Mouse (Mus musculus): ENCODE results near the gene Spock1. TPM values are rescaled to one million over a fixed set of nuclear protein-coding genes. Genes with fewer than 3 reads are reported as not detected.

The Spock1 gene
- polyA plus RNA-seq, 1 experiment from 2014 or later, result 1.2 TPM

DNA sequence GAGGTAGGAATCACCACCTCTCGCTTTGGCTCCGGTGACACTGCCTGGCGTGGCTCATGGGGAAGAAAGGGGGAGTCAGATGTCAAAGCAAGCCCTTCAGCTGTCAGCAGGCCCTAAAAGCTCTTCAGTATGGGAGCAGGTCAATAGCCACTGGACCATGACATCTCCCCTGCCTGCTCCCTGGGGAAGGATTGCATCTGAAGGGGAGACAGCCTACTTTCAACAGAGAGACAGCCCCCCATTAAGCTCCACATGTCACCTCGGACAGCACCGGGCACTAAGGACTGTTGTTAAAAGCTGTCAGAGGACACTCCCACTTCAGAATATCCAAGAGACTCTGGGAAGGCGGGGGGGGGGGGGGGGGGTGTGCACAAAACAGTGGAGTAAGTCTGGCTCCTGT lies 19.1 kb downstream of the Spock1 start:
- 18% methylated on average over 5 of the region's 6 CpGs for WGBS
- no peak overlapping the region for H3K27ac ChIP-seq (replicated peaks; ENCODE audit: low read depth, low read length)
- H3K9me3 ChIP-seq (ENCODE audit: control insufficient read depth, low read length), result no peaks in the 10 kb centered on the region
- H3K9ac ChIP-seq (ENCODE audit: low read length), result no peak overlapping the region
- peaks cover 5% of the 10 kb centered on the region for H3K4me1 ChIP-seq (ENCODE audit: control insufficient read depth, insufficient read depth, low read length)
- no peaks in the 10 kb centered on the region for H3K36me3 ChIP-seq (ENCODE audit: control insufficient read depth, insufficient read depth, low read length)
- no peaks in the 10 kb centered on the region for H3K27me3 ChIP-seq (ENCODE audit: control insufficient read depth, insufficient read depth, low read length)
- no peak overlapping the region for H3K4me2 ChIP-seq (ENCODE audit: low read depth, severe bottlenecking)
- DNase-seq (ENCODE audit: low spot score) (no peak), ATAC-seq (ENCODE audit: insufficient number of reproducible peaks, low FRiP score, low TSS enrichment, low read depth) (no peak)
- no peak overlapping the region for H3K4me3 ChIP-seq (ENCODE audit: low read depth, low read length)

DNA sequence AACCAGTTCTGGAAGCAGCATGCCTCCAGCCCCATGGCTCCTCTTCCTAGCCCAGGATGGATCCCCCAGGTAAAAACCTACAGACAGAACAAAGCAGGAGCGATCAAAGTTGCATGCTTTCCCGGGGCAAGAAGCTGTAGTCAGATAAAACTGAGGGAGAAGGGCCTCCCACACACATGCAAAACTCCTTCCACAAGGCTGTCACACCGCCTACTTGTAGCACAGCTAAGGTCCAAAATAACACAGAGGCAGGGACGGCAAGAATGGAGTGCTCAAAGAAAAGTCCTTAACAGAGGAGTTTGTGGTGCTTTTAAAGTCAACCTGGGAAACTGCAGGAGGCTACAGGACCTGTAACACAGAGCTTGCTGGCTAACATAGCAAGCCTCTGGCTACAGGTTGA lies 28.3 kb downstream of the Spock1 start:
- no peaks in the 10 kb centered on the region for H3K36me3 ChIP-seq (ENCODE audit: control insufficient read depth, insufficient read depth, low read length)
- no peak for ATAC-seq (ENCODE audit: insufficient number of reproducible peaks, low FRiP score, low TSS enrichment, low read depth)

DNA sequence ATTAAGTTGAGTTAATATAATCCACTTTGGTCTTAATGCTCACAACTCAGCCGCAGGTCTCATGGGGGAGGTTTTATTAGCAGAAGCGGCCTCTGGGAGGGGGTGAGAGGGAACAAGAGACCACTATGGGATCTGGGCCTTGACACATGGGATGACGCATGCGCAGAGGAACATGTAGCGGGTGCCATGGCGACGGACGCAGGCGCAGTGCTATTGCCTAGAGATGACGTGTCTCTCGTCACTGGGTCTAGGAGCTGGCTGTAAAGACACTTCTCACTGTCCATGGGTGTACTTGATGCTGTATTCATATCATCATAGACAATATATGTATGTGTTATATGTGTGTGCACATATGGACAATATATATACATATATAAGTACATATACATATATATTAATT lies 29.3 kb downstream of the Spock1 start:
- Histone ChIP-seq H3K27me3 (ENCODE audit: control insufficient read depth, insufficient read depth, low read length) (no peaks in the 10 kb centered on the region), H3K9ac (ENCODE audit: low read length) (no peak overlapping the region), H3K27ac (replicated peaks; ENCODE audit: low read depth, low read length) (no peak overlapping the region), H3K4me3 (ENCODE audit: low read depth, low read length) (no peak overlapping the region), H3K4me1 (ENCODE audit: control insufficient read depth, insufficient read depth, low read length) (no peaks in the 10 kb centered on the region), H3K4me2 (ENCODE audit: low read depth, severe bottlenecking) (no peak overlapping the region), H3K36me3 (ENCODE audit: control insufficient read depth, insufficient read depth, low read length) (no peaks in the 10 kb centered on the region), H3K9me3 (ENCODE audit: control insufficient read depth, low read length) (no peaks in the 10 kb centered on the region)
- ATAC-seq (ENCODE audit: insufficient number of reproducible peaks, low FRiP score, low TSS enrichment, low read depth), result no peak
- no peak for DNase-seq (ENCODE audit: low spot score)
- 90% methylated on average over 11 of the region's 11 CpGs for WGBS

More for the DNA sequence above, 28.3 kb downstream of the Spock1 start:
- Histone ChIP-seq H3K9ac (ENCODE audit: low read length) (no peak overlapping the region), H3K4me1 (ENCODE audit: control insufficient read depth, insufficient read depth, low read length) (no peaks in the 10 kb centered on the region), H3K4me2 (ENCODE audit: low read depth, severe bottlenecking) (no peak overlapping the region), H3K4me3 (ENCODE audit: low read depth, low read length) (no peak overlapping the region), H3K9me3 (ENCODE audit: control insufficient read depth, low read length) (no peaks in the 10 kb centered on the region), H3K27me3 (ENCODE audit: control insufficient read depth, insufficient read depth, low read length) (no peaks in the 10 kb centered on the region), H3K27ac (replicated peaks; ENCODE audit: low read depth, low read length) (no peak overlapping the region)
- no peak for DNase-seq (ENCODE audit: low spot score)
- WGBS, result 53% methylated on average over 4 of the region's 4 CpGs

DNA sequence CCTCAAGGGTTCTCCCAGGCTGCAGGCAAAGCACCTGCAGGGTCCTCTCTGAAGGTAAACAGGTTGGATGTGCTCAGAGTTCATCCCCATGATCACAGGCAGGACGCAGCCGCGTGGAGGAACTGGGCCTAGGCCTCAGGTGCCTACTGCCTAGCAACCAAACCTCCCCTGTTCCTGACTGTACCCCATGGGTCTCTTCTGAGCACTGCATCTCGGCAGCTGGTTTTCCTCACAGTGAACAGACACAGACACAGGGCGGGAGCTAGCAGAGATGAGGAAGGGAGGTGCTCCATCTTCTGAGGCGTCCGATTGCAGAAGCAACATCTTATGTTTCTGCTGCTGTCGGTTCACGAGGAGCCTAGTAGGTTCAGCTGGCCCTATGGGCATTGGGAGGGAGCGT lies 30.4 kb downstream of the Spock1 start:
- WGBS, result 68% methylated on average over 10 of the region's 10 CpGs
- H3K9me3 ChIP-seq (ENCODE audit: control insufficient read depth, low read length), result no peaks in the 10 kb centered on the region
- H3K27me3 ChIP-seq (ENCODE audit: control insufficient read depth, insufficient read depth, low read length), result no peaks in the 10 kb centered on the region
- no peaks in the 10 kb centered on the region for H3K36me3 ChIP-seq (ENCODE audit: control insufficient read depth, insufficient read depth, low read length)
- H3K9ac ChIP-seq (ENCODE audit: low read length), result no peak overlapping the region
- no peak overlapping the region for H3K4me2 ChIP-seq (ENCODE audit: low read depth, severe bottlenecking)
- no peak overlapping the region for H3K4me3 ChIP-seq (ENCODE audit: low read depth, low read length)
- no peak for ATAC-seq (ENCODE audit: insufficient number of reproducible peaks, low FRiP score, low TSS enrichment, low read depth)
- H3K4me1 ChIP-seq (ENCODE audit: control insufficient read depth, insufficient read depth, low read length), result no peaks in the 10 kb centered on the region
- DNase-seq (ENCODE audit: low spot score), result no peak
- no peak overlapping the region for H3K27ac ChIP-seq (replicated peaks; ENCODE audit: low read depth, low read length)

DNA sequence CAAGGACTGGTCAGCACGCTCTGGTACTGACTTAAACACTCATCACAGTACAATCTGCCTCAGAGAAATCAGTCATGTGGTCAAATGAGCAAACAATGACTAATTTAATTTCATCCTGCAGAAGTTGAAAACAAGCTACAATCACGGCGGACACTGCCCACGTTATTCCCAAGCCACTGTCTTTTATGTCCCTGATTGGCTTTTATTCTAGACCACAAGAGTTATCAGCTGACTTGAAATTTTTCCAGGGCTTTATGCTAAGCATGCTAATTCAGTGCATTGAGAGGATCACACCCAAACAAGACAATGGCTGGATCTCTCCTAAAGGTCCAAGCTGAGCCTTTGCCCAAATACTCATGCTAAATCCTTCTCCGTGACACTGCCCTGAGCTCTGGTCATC lies 31.2 kb downstream of the Spock1 start:
- no peak overlapping the region for H3K4me2 ChIP-seq (ENCODE audit: low read depth, severe bottlenecking)
- WGBS, result 90% methylated on average over 5 of the region's 5 CpGs
- ATAC-seq (ENCODE audit: insufficient number of reproducible peaks, low FRiP score, low TSS enrichment, low read depth), result no peak
- H3K9me3 ChIP-seq (ENCODE audit: control insufficient read depth, low read length), result no peaks in the 10 kb centered on the region
- H3K36me3 ChIP-seq (ENCODE audit: control insufficient read depth, insufficient read depth, low read length), result no peaks in the 10 kb centered on the region
- no peak overlapping the region for H3K4me3 ChIP-seq (ENCODE audit: low read depth, low read length)
- H3K27ac ChIP-seq (replicated peaks; ENCODE audit: low read depth, low read length), result no peak overlapping the region
- no peak overlapping the region for H3K9ac ChIP-seq (ENCODE audit: low read length)
- no peak for DNase-seq (ENCODE audit: low spot score)
- H3K4me1 ChIP-seq (ENCODE audit: control insufficient read depth, insufficient read depth, low read length), result no peaks in the 10 kb centered on the region
- no peaks in the 10 kb centered on the region for H3K27me3 ChIP-seq (ENCODE audit: control insufficient read depth, insufficient read depth, low read length)

DNA sequence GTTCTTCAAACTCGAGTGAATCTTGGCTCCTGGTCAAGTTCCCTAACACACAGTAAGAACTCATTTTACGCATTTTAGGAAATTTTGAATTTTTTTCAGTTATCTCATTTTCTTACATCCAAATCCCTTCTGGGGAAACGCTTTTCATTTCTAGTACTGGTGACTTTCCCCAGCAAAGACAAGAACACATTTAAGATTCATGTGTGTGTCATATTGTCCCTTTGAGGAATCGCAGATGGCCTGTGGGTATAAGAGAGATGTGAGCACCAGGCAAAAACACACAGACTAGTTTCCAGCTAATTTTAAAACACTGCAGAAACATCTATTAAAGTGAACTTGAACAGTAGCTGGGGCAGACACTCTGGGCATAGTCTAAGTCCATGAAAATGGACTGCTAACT lies 38.1 kb downstream of the Spock1 start:
- 90% methylated on average over 4 of the region's 4 CpGs for WGBS
- H3K36me3 ChIP-seq (ENCODE audit: control insufficient read depth, insufficient read depth, low read length), result no peaks in the 10 kb centered on the region
- no peaks in the 10 kb centered on the region for H3K27me3 ChIP-seq (ENCODE audit: control insufficient read depth, insufficient read depth, low read length)
- no peak overlapping the region for H3K27ac ChIP-seq (replicated peaks; ENCODE audit: low read depth, low read length)
- DNase-seq (ENCODE audit: low spot score) (no peak), ATAC-seq (ENCODE audit: insufficient number of reproducible peaks, low FRiP score, low TSS enrichment, low read depth) (no peak)
- H3K9ac ChIP-seq (ENCODE audit: low read length), result no peak overlapping the region
- H3K9me3 ChIP-seq (ENCODE audit: control insufficient read depth, low read length), result no peaks in the 10 kb centered on the region
- no peak overlapping the region for H3K4me3 ChIP-seq (ENCODE audit: low read depth, low read length)
- no peak overlapping the region for H3K4me2 ChIP-seq (ENCODE audit: low read depth, severe bottlenecking)
- no peaks in the 10 kb centered on the region for H3K4me1 ChIP-seq (ENCODE audit: control insufficient read depth, insufficient read depth, low read length)

DNA sequence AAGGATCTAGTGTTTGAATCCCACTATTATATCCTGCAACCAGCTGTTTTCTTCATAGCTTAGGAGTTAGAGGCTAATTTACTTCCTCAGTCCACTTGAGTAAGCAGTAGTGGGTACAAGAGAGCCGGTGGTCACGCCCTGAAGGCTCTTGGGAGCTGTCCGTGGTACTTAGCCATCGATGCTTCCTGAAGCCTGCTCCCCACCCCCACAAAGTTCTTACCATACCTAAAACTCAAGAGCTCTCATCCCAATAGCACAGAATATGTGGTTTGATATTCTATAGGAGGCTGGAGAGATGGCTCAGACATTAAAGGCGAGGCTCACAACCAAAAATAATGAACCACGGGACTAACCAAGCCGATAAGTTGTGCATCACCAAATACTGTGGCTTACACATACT lies 40.5 kb downstream of the Spock1 start:
- no peak overlapping the region for H3K9ac ChIP-seq (ENCODE audit: low read length)
- ATAC-seq (ENCODE audit: insufficient number of reproducible peaks, low FRiP score, low TSS enrichment, low read depth) (no peak), DNase-seq (ENCODE audit: low spot score) (peak; percentile 80)
- H3K9me3 ChIP-seq (ENCODE audit: control insufficient read depth, low read length), result no peaks in the 10 kb centered on the region
- no peak overlapping the region for H3K4me3 ChIP-seq (ENCODE audit: low read depth, low read length)
- H3K27ac ChIP-seq (replicated peaks; ENCODE audit: low read depth, low read length), result no peak overlapping the region
- no peaks in the 10 kb centered on the region for H3K36me3 ChIP-seq (ENCODE audit: control insufficient read depth, insufficient read depth, low read length)
- no peaks in the 10 kb centered on the region for H3K27me3 ChIP-seq (ENCODE audit: control insufficient read depth, insufficient read depth, low read length)
- no peak overlapping the region for H3K4me2 ChIP-seq (ENCODE audit: low read depth, severe bottlenecking)
- H3K4me1 ChIP-seq (ENCODE audit: control insufficient read depth, insufficient read depth, low read length), result no peaks in the 10 kb centered on the region
- WGBS, result 55% methylated on average over 7 of the region's 7 CpGs

DNA sequence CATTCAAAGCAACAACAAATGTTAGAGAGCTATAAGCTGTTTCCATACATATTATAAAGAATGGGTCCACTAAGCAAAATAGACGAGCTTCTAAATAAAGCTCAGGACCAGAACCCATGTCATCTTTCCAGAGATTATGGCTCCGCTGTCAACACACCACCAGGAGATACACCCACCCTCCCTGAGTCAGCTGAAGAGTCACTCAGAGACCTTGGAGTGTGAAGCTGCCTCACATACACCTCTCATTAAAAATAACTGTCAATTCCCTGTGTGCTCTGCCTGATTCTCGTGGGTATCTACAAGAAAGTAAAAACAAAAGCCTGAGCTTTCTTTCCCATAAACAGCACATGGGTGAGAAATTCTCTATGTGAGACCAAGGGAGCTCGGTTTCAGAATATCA lies 43.1 kb downstream of the Spock1 start:
- no peaks in the 10 kb centered on the region for H3K36me3 ChIP-seq (ENCODE audit: control insufficient read depth, insufficient read depth, low read length)
- H3K4me1 ChIP-seq (ENCODE audit: control insufficient read depth, insufficient read depth, low read length), result no peaks in the 10 kb centered on the region
- H3K9me3 ChIP-seq (ENCODE audit: control insufficient read depth, low read length), result no peaks in the 10 kb centered on the region
- ATAC-seq (ENCODE audit: insufficient number of reproducible peaks, low FRiP score, low TSS enrichment, low read depth), result no peak
- H3K9ac ChIP-seq (ENCODE audit: low read length), result no peak overlapping the region
- no peaks in the 10 kb centered on the region for H3K27me3 ChIP-seq (ENCODE audit: control insufficient read depth, insufficient read depth, low read length)
- WGBS, result 79% methylated on average over 4 of the region's 4 CpGs
- no peak overlapping the region for H3K4me3 ChIP-seq (ENCODE audit: low read depth, low read length)
- no peak overlapping the region for H3K4me2 ChIP-seq (ENCODE audit: low read depth, severe bottlenecking)
- DNase-seq (ENCODE audit: low spot score), result no peak
- no peak overlapping the region for H3K27ac ChIP-seq (replicated peaks; ENCODE audit: low read depth, low read length)

DNA sequence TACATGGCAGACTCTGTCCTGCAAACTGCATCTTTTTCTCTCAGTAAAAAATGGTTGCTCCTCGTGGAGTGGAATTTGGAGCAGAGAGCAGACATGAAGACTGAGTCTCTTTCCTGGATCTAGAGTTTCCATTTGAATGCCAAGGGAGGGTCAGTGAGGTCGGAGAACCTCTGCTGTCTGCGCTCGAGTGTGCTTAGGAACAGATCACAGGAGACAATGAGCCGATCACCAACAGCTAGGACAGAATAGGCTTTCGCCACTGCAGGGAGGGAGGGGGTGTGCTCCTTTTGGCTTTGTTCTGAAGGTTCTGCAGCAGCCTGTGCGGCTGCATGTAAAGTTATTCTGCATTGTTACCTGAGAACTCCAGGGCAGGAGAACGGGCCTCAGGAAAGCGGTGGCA lies 49.6 kb downstream of the Spock1 start:
- Histone ChIP-seq H3K9me3 (ENCODE audit: control insufficient read depth, low read length) (no peaks in the 10 kb centered on the region), H3K27me3 (ENCODE audit: control insufficient read depth, insufficient read depth, low read length) (no peaks in the 10 kb centered on the region), H3K9ac (ENCODE audit: low read length) (no peak overlapping the region), H3K36me3 (ENCODE audit: control insufficient read depth, insufficient read depth, low read length) (no peaks in the 10 kb centered on the region), H3K4me2 (ENCODE audit: low read depth, severe bottlenecking) (no peak overlapping the region), H3K27ac (replicated peaks; ENCODE audit: low read depth, low read length) (no peak overlapping the region), H3K4me1 (ENCODE audit: control insufficient read depth, insufficient read depth, low read length) (no peaks in the 10 kb centered on the region), H3K4me3 (ENCODE audit: low read depth, low read length) (no peak overlapping the region)
- DNase-seq (ENCODE audit: low spot score) (no peak), ATAC-seq (ENCODE audit: insufficient number of reproducible peaks, low FRiP score, low TSS enrichment, low read depth) (no peak)
- WGBS, result 63% methylated on average over 9 of the region's 9 CpGs

Measured in limb, embryonic 11.5 days (tissue).